Mouse (Mus musculus) olfactory bulb, adult 2 months (tissue): ENCODE data around the gene Spp2.

Experiments used
- CTCF ChIP-seq: fragments of 200-500 bp; IDR thresholded peaks from 2 replicates; pipeline ENCODE4 v1.5.1; 2012; ENCODE audit warnings: low read depth, mild to moderate bottlenecking, low read length, moderate library complexity; ENCODE audit not compliant: insufficient read depth
- POLR2A ChIP-seq: fragments of 200-500 bp; IDR thresholded peaks from 2 replicates; pipeline ENCODE4 v1.6.1; 2012; ENCODE audit warnings: mild to moderate bottlenecking, low read depth, low read length, moderate library complexity; ENCODE audit not compliant: insufficient read depth

DNA sequence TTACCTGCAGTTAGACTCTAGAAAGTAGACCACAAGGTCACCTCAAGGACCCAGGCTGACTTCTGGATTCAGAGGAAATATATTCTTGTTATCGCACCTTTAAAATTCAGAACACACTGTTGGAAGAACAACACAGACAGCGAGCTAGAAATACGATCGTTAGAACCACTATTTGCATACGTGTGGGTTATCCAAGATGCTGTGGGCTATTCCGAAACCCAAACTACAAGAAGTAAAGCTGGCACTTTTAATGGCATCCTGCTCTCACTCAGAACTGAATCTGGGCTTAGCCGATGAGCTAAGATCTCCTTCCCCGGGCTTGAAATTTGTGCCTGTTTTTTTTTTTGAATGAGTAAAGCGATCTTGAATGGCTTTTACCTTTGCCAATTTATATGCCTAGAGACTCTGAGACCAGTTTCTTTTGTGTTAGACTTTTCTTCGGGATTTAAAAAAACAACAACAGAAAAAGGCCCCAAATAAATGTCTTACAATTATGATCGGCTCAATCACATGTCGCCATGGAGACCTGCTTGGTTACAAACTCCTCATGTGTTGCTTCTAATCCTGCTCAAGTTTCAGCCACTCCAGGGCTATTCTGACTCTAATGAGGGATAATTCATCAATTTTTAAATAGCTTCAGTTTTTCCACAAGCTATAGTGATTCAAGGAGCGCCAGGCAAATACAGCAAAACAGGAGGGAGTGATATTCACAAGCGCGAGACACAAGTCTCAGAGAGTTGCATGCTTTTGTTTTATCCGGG lies 39.7 kb downstream of the Spp2 start:
- TF ChIP-seq POLR2A (no peak), CTCF (no peak)
